Mouse (Mus musculus): ENCODE results near the gene Padi3.

The Padi3 gene

GRCm38 (mm10) chr4:140810458-140811260, at the start of gene Padi3:
TSS of gene Padi3 (minus strand) at chr4:140810648.
- no peak for DNase-seq (ENCODE audit: low spot score)

- no peak for DNase-seq (ENCODE audit: low spot score)
Observed at GRCm38 (mm10) chr4:140859291-140859690, 48.8 kb upstream of the Padi3 start.

- DNase-seq (ENCODE audit: low spot score) = no peak
Observed at GRCm38 (mm10) chr4:140857813-140858212, 47.4 kb upstream of the Padi3 start.

- DNase-seq (ENCODE audit: low spot score) = no peak
Observed at GRCm38 (mm10) chr4:140857041-140857440, 46.6 kb upstream of the Padi3 start.

GRCm38 (mm10) chr4:140855151-140855550, 44.7 kb upstream of the Padi3 start:
- DNase-seq (ENCODE audit: low spot score) = no peak

DNA sequence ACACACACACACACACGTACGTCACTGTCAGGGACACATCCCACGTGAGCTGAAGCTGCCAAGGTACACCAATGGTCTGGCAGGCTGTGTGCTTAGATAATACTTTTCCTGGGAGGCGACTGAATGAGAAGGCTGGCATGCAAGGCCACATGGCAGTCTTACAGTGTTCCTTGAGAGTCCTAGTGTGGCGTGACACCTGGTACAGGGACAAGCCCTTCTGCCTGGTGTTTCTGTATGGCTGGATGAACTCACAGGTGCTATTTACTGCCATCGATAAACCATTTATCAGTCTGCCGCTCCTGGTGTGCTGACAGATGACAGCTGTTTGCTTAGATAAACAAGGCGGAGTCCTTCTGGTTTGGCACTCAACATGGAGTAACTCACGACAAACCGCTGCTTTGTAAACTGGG, 44.0 kb upstream of the Padi3 start:
- no peak for DNase-seq (ENCODE audit: low spot score)

GRCm38 (mm10) chr4:140853626-140854025, 43.2 kb upstream of the Padi3 start:
- no peak for DNase-seq (ENCODE audit: low spot score)

DNA sequence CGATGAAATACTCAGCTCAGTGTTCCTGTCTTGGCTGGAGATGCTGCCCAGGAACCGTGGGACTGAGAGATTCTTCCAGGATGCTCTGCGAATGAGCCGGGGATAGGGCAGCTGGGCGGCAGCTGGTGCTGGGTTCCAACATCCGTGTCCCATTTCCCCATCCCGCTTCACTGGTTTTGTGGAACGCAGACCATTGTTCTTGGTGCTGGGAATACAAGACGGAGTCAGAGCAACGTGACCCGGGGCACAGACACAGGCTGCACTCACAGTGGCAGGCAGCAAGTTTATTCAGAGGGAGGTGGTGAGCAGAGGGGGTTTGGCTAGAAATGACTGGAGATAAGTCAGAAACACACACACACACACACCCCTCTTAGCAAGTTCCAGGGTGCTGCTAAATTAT, 38.9 kb upstream of the Padi3 start:
- no peak for DNase-seq (ENCODE audit: low spot score)

- DNase-seq (ENCODE audit: low spot score) = no peak
Observed at GRCm38 (mm10) chr4:140845666-140846065, 35.2 kb upstream of the Padi3 start, which contains the start of gene Padi1. TSS of gene Padi1 (minus strand) at chr4:140845778.

- no peak for DNase-seq (ENCODE audit: low spot score)
Observed at GRCm38 (mm10) chr4:140844991-140845390, 34.5 kb upstream of the Padi3 start.

- no peak for DNase-seq (ENCODE audit: low spot score)
Observed at GRCm38 (mm10) chr4:140843670-140844280, 33.3 kb upstream of the Padi3 start.

DNA sequence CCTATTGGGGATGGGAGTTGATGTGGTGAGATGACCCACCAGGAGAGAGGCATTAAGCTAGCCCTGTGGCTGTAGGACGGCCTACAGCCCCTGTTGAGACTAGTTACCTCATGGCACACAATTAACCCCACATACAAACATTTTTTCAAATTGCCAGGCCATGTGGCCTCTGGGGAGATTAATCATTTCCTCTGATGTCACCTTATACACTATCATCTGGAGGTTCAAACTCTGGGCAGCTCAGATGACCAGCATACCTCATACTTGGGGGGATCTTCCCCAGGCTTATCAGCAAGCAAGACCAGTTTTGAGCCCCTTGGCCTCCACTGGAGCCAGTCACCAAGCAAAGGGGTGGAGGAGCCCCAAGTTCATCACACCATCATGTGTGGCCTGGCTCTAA, 32.5 kb upstream of the Padi3 start:
- DNase-seq (ENCODE audit: low spot score) = no peak

- no peak for DNase-seq (ENCODE audit: low spot score)
Observed at GRCm38 (mm10) chr4:140837879-140838278, 27.4 kb upstream of the Padi3 start.

- no peak for DNase-seq (ENCODE audit: low spot score)
Observed at GRCm38 (mm10) chr4:140836208-140836866, 25.9 kb upstream of the Padi3 start.

DNA sequence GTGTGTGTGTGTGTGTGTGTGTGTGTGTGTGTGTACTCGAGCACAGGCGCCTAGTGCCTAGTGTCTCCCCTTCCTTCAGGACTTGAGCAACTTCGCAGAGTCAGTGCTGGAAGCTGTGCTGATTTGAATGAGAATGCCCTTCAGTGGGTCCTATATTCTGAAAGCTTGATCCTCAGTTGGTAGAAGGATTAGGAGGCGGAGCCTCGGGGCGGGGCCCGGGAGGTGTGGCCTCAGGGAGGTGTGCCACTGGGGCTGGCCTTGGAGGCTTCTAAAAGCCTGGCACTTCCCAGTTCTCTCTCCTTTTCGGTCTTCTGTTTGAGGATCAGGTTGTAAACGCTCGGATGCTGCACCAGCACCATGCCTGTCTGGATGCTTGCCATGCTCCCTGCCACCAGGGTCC, 25.2 kb upstream of the Padi3 start:
- no peak for DNase-seq (ENCODE audit: low spot score)

GRCm38 (mm10) chr4:140834327-140834934, 24.0 kb upstream of the Padi3 start:
- DNase-seq (ENCODE audit: low spot score) = no peak

- peak; percentile 56 for DNase-seq (ENCODE audit: low spot score)
Observed at GRCm38 (mm10) chr4:140832821-140833220, 22.4 kb upstream of the Padi3 start.

- no peak for DNase-seq (ENCODE audit: low spot score)
Observed at GRCm38 (mm10) chr4:140831808-140832207, 21.4 kb upstream of the Padi3 start.

GRCm38 (mm10) chr4:140827237-140827636, 16.8 kb upstream of the Padi3 start:
- no peak for DNase-seq (ENCODE audit: low spot score)

DNA sequence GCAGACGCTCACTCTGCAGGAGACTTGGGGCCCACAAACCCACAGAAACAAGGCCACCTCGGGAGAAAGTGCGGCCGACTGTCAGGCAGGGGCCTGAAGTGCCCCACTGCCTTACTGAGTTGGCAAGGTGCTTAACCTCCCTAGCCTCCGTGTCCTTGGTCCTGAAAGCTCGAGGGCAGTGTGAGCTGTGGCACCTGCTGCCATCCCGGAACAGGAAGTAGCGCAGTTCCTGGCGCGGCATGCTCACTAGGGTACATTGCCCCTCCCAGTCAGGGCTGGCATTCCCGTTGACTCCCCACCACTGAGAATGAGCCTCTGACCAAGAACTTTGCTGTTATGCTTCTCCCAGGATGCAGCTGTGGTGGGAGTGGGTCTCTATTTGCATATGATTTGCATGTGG, 15.5 kb upstream of the Padi3 start:
- no peak for DNase-seq (ENCODE audit: low spot score)

- peak; percentile 61 for DNase-seq (ENCODE audit: low spot score)
Observed at GRCm38 (mm10) chr4:140821988-140822387, 11.5 kb upstream of the Padi3 start.

GRCm38 (mm10) chr4:140817413-140817812, 7.0 kb upstream of the Padi3 start:
- no peak for DNase-seq (ENCODE audit: low spot score)

Measured in T-cell, adult 2 months (primary cell).